Mouse (Mus musculus) gonadal fat pad, adult 2 months (tissue): ENCODE measurements around the gene Fam131b. TPM values are rescaled to one million over a fixed set of nuclear protein-coding genes. Genes with fewer than 3 reads are reported as not detected.

Source experiments
- DNase-seq: peaks from one replicate; pipeline ENCODE4 v3.0.0-alpha.2; 2012; ENCODE audit warnings: low read depth
- polyA plus RNA-seq: library from polyadenylated mRNA; depleted of rRNA; stranded (reverse); fragments of >200 nt; gene quantifications from 2 replicates; pipeline ENCODE4 v1.2.3, GENCODE M21; 2012

Fam131b gene
- polyA plus RNA-seq, 1 experiment: 0.36 TPM

DNA sequence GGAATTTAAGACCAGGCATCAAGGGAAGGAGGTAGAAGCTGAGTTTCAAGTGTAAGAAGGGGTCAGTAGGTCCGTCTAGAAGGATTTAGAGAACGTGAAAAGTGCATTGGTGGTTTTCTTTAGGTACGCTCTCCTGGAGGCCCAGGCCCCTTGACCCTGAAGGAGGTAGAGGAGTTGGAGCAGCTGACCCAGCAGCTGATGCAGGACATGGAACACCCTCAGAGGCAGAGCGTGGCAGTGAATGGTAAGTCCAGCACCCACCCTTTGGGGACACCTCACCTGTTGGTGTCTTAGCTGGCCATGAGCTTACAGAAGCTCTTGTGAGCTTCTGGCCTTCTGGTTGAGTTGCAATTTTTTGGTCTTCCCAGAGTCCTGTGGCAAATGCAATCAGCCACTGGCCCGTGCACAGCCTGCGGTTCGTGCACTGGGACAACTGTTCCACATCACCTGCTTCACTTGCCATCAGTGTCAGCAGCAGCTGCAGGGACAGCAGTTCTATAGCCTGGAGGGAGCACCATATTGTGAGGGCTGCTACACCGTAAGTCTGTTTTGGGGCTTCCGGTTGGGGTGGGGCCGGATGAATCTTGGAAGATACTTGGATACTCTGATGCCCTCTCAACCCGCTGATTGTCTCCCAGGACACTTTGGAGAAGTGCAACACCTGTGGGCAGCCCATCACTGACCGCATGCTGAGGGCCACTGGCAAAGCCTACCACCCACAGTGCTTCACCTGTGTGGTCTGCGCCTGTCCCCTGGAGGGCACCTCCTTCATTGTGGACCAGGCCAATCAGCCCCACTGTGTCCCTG, 31.6 kb upstream of the Fam131b start:
- DNase-seq: no peak

GRCm38 (mm10) chr6:42355366-42355765, 30.9 kb upstream of the Fam131b start:
- no peak for DNase-seq

DNA sequence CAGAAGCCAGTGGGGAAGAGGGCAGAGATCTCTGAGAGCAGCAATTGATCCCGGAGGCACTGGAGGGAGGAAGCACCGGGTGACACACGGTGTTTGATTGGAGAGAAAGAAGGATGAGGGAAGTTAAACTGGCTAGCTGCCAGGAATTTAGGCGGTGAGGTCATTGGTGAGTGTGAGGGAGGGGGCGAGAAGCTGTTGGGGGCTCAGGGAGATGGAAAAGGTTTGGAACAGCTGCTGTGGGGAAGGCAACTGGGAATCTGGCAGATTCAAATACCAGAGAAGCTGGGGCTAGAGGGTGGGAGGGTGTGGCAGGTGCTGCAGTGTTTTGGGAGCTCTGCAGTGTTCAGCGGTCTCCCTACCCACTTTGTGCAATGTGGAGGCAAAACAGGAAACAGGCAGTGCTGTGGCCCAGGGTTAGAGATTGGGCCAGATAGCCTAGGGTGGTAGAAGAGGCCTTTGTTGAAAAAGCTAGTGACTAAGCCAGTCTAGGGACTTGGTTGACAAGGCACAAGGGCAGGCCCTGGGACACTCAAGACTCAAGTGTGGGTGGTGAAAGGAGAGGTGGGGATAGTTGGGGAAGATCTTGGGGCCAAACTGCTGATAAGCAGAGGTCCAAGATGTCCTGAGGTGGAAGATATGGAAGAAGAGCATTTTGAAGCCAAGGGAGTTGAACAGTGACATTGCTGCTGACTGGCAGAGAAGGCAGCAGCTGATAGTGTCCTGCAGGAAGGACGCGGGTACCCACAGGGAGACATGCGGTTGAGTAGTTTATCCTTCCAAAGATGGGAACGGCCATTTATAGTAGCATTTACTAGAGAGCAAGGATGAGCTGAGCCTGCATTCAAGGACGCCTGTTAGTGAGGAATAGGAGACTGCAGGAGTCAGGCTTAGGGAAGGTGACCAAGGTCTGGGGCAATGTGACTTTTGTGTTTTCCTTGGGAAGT, 29.9 kb upstream of the Fam131b start:
- DNase-seq: no peak

DNA sequence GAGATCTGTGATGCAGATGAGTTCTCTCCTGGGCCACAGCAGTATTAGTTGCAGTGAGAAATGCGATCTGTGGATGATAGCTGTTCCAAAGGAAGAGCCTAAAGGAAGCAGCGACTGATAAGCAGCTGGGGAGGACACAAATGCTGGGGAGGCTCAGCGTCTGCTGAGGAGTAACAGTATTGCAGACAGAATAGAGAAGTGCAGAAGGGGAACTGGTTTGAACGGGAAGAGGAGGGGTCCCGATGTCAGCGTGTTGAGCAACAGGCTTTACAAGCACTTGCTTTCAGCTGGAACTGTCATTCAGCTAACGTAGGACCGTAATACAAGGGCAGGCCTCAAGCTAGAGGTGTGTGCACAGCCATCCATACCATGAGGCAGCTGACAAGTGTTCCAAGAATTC, 28.7 kb upstream of the Fam131b start:
- no peak for DNase-seq

- no peak for DNase-seq
Measured at GRCm38 (mm10) chr6:42352486-42352846, 28.0 kb upstream of the Fam131b start.

GRCm38 (mm10) chr6:42351776-42352485, 27.5 kb upstream of the Fam131b start:
- no peak for DNase-seq

DNA sequence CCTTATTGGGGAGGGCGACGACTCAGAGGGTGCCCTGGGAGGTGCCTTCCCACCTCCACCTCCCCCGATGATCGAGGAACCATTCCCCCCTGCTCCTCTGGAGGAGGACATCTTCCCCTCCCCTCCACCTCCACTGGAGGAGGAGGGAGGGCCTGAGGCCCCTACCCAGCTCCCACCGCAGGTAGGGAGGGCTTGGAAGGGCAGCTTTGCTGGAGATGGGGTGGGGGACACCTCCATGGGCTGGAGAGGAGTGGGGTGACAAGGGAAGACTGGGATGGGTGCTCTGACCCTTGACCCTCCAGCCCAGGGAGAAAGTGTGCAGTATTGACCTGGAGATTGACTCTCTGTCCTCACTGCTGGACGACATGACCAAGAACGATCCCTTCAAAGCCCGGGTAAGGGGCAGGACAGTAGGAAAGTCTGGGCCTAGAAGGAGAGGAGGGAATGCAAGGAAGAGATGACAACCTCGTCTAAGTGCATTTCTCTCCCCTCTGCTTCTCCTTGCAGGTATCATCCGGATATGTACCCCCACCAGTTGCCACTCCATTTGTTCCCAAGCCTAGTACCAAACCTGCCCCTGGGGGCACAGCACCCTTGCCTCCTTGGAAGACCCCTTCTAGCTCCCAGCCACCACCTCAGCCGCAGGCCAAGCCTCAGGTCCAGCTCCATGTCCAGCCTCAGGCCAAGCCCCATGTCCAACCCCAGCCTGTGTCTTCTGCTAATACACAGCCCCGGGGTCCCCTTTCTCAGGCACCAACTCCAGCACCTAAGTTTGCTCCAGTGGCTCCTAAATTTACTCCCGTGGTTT, 26.7 kb upstream of the Fam131b start:
- no peak for DNase-seq

DNA sequence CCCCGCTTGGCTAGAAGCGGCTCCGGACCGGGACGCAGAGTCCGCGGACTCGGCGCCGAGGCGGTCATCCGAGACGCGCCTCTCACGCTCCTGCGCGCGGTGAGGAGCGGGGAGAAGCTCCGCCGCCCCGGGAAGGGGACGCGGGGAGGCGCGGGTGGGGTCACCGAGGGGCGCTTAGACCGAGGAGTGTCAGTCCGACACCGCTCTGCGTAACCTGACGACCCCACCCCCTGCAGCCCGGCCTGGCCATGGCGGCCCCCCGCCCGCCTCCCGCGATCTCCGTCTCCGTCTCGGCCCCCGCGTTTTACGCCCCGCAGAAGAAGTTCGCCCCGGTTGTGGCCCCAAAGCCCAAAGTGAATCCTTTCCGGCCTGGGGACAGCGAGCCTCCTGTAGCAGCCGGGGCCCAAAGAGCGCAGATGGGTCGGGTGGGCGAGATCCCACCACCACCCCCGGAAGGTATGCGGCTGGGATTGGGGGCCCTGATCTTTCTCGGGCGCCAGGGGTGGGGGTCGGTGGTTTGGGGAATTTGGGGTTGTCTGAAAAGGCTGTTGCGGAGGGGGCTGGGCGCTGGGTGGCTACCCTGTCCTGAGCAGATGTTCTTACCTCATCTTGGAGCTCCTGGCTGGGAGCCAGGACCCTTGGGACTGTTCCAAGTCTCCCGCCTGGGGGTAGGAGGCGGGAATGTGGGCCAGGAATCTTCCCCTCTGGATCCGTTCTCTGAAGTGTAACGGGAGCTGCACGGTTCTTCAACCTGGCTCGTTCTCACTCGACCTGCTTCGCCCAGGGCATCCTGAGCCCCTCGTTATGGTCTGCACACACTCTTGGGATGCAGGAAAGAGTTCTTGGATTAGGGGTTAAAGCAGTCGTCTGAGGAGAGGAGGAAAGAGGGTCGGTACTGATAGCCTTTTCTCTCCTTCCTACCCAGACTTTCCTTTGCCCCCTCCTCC, 25.9 kb upstream of the Fam131b start:
- DNase-seq: no peak

- DNase-seq: no peak
Measured at GRCm38 (mm10) chr6:42349426-42350020, 25.1 kb upstream of the Fam131b start, which contains the start of gene Zyx. Gene Zyx (plus strand): TSS chr6:42349630.

GRCm38 (mm10) chr6:42349006-42349425, 24.6 kb upstream of the Fam131b start:
- DNase-seq: no peak

- no peak for DNase-seq
Measured at GRCm38 (mm10) chr6:42348281-42349005, 24.0 kb upstream of the Fam131b start.

DNA sequence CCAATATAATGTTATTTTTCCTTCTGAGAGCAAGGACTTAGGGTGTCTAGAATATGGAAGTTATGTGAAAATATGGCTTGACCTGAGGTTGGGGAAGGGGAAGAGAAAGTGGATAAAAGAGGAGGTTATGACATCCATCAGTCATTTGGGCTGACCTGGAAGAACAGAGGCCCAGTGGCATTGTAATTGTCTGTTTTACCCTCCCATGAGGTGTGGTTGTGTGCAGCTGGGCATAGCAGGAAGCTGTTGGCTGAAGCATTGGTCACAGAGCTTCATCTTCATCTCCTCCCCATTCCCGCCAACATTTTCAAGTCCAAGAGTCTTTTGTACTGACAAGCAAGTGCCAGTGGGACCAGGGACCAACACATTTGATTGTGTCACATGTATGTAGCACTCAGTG, 19.8 kb upstream of the Fam131b start:
- no peak for DNase-seq

GRCm38 (mm10) chr6:42343361-42344120, 19.1 kb upstream of the Fam131b start:
- DNase-seq: no peak

DNA sequence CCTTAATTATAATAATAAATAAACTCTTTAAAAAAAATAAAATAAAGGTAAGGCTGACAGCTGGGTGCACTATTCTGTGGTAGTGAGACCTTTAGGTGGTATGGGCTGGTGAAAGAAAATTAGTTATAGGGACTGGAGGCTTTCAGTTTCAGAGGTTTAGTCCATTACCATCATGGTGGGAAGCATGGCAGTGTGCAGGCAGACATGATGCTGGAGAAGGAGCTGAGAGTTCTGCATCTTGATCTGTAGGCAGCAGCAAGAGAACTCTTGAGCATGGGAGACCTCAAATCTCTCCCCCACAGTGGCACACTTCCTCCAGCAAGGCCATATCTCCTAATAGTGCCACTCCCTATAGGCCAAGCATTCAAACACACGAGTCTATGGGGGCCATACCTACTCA, 17.7 kb upstream of the Fam131b start:
- DNase-seq: no peak

DNA sequence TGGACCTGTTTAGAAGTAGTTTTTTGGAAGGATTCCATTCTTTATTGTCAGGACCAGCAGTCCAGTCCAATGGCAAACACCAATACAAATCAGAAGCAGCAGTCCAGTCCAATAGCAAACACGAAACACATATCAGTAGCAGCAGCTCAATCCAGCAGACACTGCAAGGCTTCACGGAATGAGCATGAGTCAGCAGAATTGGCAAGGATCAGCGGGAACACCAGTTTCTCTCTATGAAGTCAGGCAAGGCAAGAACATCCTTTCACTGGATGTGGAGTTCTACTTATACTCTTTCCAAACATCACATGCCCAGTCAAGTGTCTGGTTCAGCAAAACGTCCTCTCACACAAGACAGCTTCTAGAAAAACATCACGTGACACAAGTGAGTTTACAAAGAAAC, 15.5 kb upstream of the Fam131b start:
- DNase-seq: no peak

- DNase-seq: no peak
Measured at GRCm38 (mm10) chr6:42339189-42339588, 14.7 kb upstream of the Fam131b start.

GRCm38 (mm10) chr6:42330946-42331345, 6.5 kb upstream of the Fam131b start:
- DNase-seq: no peak

- DNase-seq: no peak
Measured at GRCm38 (mm10) chr6:42330216-42330615, 5.8 kb upstream of the Fam131b start.
